Mouse (Mus musculus) kidney, adult 18-20 months (tissue): ENCODE measurements at regions not wholly inside any gene's neighbourhood (a gene's known extent, or its start where the extent isn't known, plus 50 kb on each side); places are given as distances from the start of the nearest gene placed in this dataset.
A peak's percentile ranks its signal among the peaks of the same experiment; 100 is the strongest.

Source experiments
- DNase-seq: peaks from one replicate; pipeline ENCODE4 v3.0.0; 2021

DNA sequence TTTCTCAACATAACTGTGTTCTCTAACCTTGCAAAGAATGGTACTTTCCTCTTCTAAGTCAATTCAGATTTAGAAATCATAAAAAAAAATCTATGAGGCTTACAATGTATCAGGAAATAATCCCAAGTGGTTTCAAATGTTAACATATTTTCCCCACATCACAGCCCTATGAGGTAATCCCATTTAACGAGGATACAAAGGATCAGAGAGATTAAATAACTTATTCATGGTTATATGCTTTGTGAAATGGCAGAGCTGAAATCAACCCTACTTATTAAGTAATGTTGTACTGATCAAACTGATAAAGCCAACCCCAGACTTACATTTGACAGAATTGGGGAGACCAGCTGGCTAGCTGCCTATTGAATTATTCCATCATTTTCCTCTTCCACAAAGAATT, 614.4 kb downstream of the Ntrk3 start:
- DNase-seq: no peak

DNA sequence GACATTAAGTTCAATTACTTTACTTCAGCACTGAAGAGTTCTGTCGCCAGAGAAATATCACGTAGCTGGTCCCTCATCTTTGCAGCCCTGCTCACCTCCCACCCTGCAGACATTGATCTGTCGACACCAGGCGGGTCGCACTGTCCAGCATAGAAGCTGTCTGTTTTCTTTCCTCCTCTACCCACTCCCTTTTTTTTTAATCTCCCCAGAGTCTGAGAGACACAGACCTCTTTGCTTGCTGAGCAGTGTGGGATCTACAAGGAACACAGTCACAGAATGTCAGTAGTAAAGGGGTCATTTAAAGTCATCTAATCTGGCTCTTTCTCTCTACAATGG, 616.7 kb downstream of the Ntrk3 start:
- DNase-seq: no peak

DNA sequence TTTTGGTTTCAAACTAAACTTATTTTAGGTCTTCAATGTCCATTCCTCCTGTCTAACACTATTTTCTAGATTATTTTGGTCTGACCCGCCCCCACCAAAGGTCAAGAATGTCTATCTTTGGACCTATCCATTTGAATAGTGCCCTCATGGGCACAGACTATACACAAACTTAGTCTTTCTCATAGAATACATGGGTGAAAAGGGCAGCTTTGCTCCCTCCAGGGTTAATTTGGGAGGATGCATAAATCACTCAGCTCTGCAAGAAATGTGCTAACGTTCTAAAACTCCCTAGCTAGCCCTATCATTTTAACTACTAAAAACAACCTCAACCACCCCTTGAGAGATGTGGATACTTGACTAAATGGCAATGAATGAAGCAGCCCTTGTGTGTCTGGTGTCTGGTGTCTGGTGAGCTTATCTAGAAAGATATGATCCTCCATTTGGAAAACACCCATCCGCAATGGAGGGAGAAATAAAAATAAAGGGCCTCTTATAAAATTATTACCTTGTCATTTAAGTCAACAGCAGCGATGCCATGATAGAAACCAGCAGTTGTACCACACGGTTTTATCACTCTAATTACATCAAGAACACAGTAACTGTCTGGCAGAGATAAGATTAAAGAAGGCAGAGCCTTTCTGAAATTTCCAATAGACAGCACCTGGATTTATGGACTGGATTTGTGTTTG, 617.2 kb downstream of the Ntrk3 start:
- DNase-seq: no peak

DNA sequence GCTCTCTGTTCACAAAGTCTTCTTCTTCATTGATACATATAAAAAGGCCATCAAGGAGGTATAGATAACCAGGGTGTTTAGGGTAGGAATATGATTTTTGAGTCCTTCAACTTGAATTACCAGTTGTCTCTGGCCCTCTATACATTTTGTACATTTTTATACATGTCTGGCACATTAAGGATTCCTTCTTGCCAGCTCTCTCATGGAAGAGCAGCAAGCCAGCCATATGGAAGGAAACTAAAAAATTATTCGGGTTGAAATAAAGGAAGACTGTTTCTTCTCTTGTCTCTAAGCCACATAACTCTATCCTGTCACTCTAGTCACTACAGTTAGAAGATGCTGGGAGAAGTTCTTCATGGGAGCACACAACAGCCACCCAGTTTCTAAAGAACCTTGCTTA, 618.0 kb downstream of the Ntrk3 start:
- DNase-seq: no peak

DNA sequence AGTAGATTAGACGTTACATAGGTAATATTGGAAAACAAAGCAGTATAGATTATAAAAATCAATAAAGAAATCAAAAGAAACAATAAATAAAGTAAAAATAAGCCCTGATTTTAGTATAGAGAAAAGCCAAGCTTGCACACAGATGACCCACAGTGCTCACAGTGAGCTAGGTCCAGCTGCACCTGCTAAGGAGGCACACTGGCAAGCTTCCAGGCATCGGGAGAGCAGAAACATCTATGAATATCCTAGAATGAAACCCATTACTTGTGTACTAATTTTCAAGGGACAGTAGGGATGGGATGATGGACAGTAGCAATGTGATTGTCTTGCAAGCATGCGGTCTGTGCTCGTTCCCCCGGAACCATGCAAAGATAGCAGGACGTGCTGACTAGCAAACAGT, 626.5 kb downstream of the Ntrk3 start:
- no peak for DNase-seq

DNA sequence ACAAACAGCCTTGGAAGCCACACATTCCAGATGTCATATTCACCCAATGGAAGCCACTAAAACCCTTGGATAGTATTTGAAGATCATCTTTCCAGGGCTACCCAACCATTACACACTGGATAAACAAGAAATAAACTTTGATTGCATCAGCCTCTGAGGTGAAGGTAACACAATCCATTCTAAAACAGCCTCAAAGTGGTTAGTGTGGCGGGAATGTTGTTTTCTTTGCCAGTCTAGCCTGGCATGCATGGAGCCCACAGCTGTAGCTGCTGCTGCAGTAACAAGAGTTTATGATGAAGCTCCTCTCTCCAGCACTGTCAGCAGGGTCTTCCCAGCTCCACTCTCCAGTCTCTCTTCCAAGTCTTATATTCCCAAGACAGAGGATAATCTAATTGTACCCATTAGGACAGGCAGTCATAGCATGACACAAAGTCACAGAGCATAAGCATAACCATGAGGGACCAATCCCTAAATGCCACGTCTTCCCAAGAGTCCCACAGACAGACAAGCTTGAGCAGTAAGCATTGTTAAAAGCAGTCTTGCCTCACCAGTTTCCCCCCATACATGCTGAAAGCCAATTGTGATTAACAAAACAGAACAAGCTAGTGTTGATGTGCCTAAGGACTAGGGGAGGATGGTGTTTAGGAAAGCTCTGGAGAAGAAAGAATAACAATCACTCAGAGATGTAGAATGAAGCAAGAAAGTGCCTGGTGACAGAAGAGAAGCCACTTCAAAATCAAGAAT, 634.1 kb downstream of the Ntrk3 start:
- no peak for DNase-seq

DNA sequence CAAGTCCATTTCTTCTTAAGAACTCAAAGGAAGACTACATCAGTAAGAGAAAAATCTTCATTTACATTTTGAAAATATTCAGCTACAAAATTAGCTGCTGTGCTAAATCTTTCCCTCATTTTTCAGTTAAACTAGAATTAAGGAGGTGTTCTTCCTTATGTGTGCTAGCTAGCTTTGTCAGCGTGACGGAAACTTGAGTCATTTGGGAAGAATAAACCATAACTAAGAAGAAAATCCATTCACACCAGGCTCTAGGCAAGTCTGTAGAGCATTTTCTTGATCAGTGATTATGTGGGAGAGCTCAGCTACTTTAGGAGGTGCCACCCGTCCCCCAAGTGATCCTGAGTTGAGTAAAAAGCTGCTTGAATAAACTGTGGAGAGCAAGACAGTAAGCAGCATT, 635.4 kb downstream of the Ntrk3 start:
- no peak for DNase-seq

- peak; percentile 31 for DNase-seq
These were observed 651.2 kb downstream of the Ntrk3 start for GRCm38 (mm10) chr7:78086566-78087008.

DNA sequence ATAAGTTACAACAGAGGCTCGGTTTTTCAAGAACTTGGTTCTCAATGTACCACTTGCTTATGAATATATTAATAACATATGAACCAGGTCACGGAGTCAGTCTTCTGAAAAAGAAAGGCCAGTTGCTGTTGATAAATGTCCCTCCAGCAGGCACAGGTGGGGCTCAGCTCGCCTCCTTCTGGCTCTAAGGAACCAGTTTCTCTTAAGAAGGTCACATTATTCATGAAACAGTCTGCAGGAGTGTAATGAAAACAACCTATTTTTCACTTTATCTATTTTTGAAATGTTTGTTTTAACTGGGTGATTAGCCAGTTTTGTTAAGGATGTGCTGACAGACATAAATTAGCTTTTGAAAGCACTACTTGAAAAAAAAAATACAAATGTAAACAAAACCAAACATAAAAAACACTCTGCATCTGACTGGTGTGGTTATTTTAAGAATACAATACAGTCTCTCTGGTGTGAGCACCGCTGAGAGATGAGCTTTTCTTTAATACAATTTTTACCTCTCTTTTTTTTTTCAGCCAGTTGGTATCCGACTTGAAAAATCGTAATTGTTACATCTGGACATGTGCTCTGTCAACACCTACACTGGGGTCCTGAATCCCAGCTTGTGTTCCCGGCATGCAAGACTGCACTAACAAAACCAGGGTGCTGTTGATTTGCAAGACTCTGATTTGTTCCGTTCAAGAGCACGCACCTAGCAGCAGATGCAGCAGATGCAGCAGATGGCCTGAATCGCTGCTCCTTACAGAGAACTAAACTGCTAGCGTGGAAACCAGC, 651.8 kb downstream of the Ntrk3 start:
- peak; percentile 4 for DNase-seq

DNA sequence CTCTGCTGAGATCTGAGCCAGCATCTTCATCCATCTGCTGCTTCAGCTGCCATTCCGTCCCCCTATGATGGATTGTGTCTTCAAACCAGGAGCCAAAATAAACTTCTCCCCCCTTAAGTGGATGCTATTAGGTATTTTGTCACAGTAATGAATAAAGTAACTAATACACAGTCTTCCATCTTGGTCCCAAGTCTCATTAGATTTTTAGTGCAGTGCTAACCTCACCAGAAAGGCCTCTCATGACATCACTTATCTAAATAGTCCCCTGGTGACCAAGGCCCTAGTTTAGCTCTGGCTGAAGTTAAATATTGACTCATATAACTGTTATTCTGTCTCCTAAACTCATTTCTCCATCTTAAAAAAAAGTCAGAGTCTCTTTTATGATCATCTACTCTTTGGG, 658.1 kb downstream of the Ntrk3 start:
- no peak for DNase-seq

GRCm38 (mm10) chr7:78071131-78071530, 666.7 kb downstream of the Ntrk3 start:
- no peak for DNase-seq

GRCm38 (mm10) chr7:78061631-78062030, 676.2 kb downstream of the Ntrk3 start:
- DNase-seq: no peak

DNA sequence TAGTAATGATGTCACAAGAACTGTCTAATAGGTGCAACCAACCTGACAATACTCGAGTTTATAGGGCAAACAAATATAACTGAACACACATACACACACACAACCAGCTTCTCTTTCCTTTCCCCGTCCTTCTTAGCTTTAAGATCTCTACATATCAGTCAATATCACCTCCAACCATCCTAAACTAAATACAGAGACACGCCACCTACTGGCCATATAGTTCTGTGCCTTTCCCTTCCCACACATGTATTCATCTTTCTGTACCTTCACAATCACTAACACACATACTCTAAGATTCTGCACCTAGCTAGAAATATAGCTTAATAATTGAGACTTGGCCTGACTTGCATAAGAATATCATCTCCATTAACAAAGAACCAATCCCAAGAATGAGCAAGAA, 688.2 kb downstream of the Ntrk3 start:
- no peak for DNase-seq

GRCm38 (mm10) chr7:78045456-78045855, 692.4 kb downstream of the Ntrk3 start:
- DNase-seq: no peak

GRCm38 (mm10) chr7:78031032-78031431, 706.8 kb downstream of the Ntrk3 start:
- DNase-seq: no peak

DNA sequence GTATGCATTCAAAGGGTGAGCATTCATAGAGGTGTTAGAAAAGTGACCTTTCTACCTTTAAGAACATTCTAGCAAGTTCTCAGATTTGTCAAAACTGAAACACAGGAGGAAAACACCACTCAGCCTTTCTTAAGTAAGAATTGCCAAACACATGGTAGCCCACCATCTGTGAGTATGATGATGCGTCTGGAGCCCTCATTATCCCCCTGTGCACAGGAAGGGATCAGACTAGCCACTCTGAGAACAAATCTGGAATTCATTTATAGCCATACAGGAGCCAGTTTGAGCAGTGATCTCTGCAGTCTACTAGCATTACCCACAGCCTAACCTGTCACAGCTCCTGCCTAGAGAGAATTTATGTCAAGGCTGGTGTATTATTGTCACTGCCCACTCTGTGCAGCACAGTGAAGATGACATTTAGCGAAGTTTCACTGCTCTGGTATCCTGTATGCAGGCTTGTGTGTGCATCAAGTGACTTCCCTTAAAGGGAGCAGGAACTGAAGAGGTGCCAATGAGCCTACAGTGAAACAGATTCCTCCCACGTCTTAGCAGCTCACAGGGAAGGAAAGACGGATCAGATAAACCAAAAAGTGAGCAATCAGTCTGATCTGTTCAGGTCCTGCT, 710.7 kb downstream of the Ntrk3 start:
- DNase-seq: no peak

GRCm38 (mm10) chr7:78023591-78023990, 714.2 kb downstream of the Ntrk3 start:
- no peak for DNase-seq

- DNase-seq: no peak
These were observed 714.7 kb downstream of the Ntrk3 start for GRCm38 (mm10) chr7:78023075-78023474.

DNA sequence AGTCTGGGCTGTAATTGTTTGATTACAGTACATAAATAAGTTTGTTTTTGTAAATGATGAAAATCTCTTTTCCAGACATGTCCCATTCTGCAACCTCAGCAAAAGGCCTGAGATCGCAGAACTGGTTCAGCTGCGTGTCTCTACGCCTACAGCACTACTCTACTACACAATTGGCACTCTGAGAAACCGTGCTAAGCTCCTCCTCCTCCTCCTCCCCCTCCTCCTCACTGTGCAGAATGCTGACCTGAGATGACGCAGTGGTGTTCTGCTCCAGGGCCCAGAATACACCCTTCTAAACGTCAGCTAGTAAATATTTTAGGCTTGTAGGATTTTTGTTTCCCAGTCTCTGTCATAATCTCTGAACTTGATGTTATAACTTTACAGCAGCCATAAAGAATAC, 724.2 kb downstream of the Ntrk3 start:
- DNase-seq: no peak

DNA sequence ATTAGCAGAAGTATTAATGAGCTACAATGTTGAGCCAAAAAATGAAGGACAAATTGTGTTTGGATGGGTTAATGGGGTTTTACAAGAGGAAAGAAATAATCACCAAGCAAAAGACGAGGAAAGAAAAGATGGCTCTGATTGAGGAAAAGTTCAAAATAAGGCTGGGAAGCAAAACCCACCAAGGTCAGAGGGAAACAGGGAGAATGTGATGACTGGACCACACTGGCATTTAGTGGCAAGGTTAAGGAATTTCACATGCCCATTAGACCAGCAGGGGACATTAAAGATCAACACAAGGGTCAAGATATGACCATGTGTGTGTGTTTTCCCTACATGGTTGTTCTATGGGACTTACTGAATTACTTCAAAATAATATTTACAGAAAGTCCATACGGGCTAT, 734.7 kb downstream of the Ntrk3 start:
- no peak for DNase-seq

DNA sequence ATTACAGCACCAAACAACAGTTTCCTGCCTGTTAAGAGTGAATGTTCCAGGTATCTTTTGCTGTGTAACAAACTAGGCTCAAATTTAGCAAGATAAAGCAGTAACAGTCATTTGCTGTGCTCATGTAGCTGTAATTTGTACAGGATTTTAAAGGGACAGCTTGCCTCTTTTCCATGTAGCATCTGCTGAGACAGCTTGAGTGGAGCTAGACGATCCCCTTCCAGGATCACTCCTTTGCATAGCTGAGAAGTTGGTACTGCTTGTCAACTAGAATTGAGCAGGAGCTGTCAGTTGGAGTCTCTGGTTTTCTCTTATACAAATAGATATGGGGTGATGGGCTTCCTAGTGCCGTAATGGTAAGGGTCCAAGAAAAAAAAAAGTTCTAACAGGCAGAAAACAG, 744.0 kb downstream of the Ntrk3 start:
- DNase-seq: no peak

DNA sequence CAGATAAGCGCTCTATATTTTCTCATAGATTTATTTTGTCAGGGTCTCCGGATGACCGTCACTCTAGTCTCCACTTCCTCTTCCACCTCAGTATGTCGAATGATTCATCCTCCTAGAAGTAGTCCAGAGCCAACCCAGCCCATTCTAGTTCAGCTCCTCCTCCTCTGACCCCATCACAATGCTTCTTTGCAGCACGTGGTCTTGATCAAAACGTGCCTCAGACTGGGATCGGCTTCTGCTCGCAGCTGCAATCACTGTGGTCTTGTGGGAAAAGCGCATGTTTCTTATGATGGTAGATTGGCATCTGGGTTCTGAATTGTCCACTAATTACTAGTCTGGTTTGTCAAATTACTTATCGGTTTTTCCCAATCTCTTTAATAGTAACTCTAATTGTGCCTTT, 747.7 kb downstream of the Ntrk3 start:
- DNase-seq: no peak

DNA sequence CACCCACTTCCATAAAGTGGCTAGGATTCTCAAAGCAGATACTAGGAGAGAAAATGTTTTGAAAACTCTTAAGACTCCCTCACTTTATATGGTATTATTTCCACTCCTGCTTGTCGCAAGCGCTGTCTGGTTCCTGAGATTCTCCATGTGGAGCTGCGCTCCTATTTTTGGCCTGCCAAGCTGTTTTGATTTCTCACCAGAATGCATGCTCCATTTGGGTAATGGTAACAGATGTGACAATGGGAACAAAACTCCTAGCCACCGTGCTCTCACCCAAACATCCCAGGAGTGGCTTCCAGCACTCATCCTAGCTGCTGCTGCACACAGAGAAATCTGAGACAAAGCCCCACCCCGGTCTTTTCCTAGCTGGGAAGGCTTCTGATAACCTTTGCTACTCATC, 749.6 kb downstream of the Ntrk3 start:
- no peak for DNase-seq

DNA sequence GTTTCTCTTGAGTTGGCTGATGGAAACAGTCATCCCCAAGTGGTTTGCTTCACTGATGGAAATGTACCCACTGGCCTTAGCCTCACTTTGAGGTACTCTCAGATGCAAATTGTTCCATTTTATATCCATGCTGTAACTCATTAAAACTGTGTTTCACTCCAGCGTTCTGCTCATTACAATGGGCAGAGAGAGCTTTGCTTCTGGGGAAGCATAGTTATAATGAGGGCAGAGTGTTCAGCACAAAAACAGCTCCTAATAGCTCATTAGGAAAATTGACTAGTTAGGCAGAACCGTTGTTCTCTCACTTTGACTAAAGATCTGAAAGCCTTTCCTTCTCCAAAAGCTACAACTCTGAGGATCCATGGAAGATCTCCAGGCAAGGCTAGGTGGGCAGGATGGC, 771.2 kb downstream of the Ntrk3 start:
- DNase-seq: no peak
